Mouse (Mus musculus) regulatory T cell (primary cell): ENCODE measurements at regions not wholly inside any gene's neighbourhood (a gene's known extent, or its start where the extent isn't known, plus 50 kb on each side); places are given as distances from the start of the nearest gene placed in this dataset.

Source experiments
- in situ Hi-C: fragments of 300-600 bp; cut with MboI, MseI; formaldehyde crosslinking; loops from one replicate; pipeline ENCODE4 v1.15.1; 2025; ENCODE audit warnings: high pct_unique_total_duplicates

GRCm38 (mm10) chr15:64618471-64618870, 199.0 kb upstream of the Gm21798 start:
- in situ Hi-C loops: loop anchor here (10.0 kb wide), 1 partner anchor 144 kb away; no protein-coding TSS in a partner anchor

- in situ Hi-C loops: loop anchor here (10.0 kb wide), 1 partner anchor 277 kb away; no protein-coding TSS in a partner anchor
Measured at GRCm38 (mm10) chr15:64621876-64622275, 195.6 kb upstream of the Gm21798 start.

GRCm38 (mm10) chr15:64622591-64622990, 194.9 kb upstream of the Gm21798 start:
- in situ Hi-C loops: loop anchor here (10.0 kb wide), 1 partner anchor 278 kb away; no protein-coding TSS in a partner anchor

DNA sequence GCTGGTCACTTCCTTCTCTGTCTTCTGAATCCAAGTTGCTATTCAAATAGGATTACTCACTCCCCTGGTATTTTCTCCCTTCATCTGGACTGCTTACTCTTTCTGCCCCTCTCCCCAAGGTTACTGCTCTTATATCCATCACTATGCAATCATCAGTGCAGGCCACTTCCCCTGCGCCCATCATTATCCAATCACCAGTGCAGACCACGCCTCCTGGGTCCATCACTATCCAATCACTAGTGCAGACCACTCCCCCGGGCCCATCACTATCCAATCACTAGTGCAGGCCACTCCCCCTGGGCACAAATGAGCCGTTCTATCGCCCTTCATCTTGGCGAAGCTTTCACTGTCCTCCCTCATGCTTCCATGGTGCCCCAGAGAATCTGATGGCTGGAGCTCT, 191.1 kb upstream of the Gm21798 start:
- in situ Hi-C loops: loop anchor here (5.0 to 10.0 kb wide), 2 partner anchors 282 to 494 kb away; no protein-coding TSS in a partner anchor

GRCm38 (mm10) chr15:64627258-64627657, 190.2 kb upstream of the Gm21798 start:
- in situ Hi-C loops: loop anchor here (5.0 to 10.0 kb wide), 2 partner anchors 282 to 495 kb away; no protein-coding TSS in a partner anchor
